Mouse (Mus musculus): Measurements from ENCODE around the gene Ccl20.

DNA sequence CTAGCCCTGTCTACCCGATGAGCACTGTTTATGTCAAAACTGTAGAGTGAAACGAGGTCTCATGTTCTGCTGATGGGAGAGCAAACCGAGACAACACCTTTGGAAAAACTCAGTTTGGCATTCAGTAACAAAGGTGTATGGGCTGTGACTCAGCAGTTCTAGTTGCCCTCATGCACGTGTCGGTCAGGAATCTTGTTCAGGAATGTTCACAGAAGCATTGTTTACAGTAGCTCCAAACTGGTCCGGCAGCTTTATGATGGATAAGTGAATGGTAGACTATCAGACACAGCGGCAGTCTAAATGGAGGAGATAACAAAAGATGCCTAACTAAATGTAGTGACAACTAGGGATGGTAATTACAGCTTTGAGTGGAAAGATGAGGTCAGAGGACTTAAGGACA lies 19.3 kb downstream of the Ccl20 start:
- TF ChIP-seq CTCF (IDR thresholded peaks at IDR 0.05; ENCODE audit: control insufficient read depth, insufficient read depth, low read length) (no peak), POLR2A (IDR thresholded peaks at IDR 0.05; ENCODE audit: borderline replicate concordance, control insufficient read depth, low read depth, low read length) (no peak)

All from bone marrow, adult 2 months (tissue).